Mouse (Mus musculus) heart, postnatal 0 days (tissue): Measurements from ENCODE around the gene Akap8l.

ENCODE experiments used
- CTCF ChIP-seq: IDR thresholded peaks from 2 replicates; pipeline ENCODE4 v1.5.1; 2016; ENCODE audit warnings: antibody characterized with exemption, control low read depth, low read depth
- EP300 ChIP-seq: IDR thresholded peaks from 2 replicates; pipeline ENCODE4 v1.6.1; 2016; ENCODE audit warnings: antibody characterized with exemption, low read depth

- TF ChIP-seq CTCF (no peak), EP300 (no peak)
These were observed 14.5 kb downstream of the Akap8l start for GRCm38 (mm10) chr17:32335869-32336268.
